Mouse (Mus musculus) testis, adult 2 months (tissue): Measurements from ENCODE around the gene Ripor2.

Experiments
- CTCF ChIP-seq: fragments of 200-500 bp; IDR thresholded peaks from 2 replicates; pipeline ENCODE4 v1.5.1; 2012; ENCODE audit warnings: low read depth, mild to moderate bottlenecking, inconsistent platforms, low read length, moderate library complexity; ENCODE audit not compliant: control insufficient read depth, insufficient read depth, insufficient replicate concordance
- POLR2A ChIP-seq: fragments of 200-500 bp; IDR thresholded peaks from 2 replicates; pipeline ENCODE4 v1.6.1; 2012; ENCODE audit warnings: low read depth, mild to moderate bottlenecking, inconsistent platforms, low read length, moderate library complexity; ENCODE audit not compliant: control insufficient read depth

- TF ChIP-seq POLR2A (no peak), CTCF (no peak)
Observed at GRCm38 (mm10) chr13:24756756-24757155, 174.8 kb downstream of the Ripor2 start.
